Mouse (Mus musculus): ENCODE measurements at regions not wholly inside any gene's neighbourhood (a gene's known extent, or its start where the extent isn't known, plus 50 kb on each side); places are given as distances from the start of the nearest gene placed in this dataset.

DNA sequence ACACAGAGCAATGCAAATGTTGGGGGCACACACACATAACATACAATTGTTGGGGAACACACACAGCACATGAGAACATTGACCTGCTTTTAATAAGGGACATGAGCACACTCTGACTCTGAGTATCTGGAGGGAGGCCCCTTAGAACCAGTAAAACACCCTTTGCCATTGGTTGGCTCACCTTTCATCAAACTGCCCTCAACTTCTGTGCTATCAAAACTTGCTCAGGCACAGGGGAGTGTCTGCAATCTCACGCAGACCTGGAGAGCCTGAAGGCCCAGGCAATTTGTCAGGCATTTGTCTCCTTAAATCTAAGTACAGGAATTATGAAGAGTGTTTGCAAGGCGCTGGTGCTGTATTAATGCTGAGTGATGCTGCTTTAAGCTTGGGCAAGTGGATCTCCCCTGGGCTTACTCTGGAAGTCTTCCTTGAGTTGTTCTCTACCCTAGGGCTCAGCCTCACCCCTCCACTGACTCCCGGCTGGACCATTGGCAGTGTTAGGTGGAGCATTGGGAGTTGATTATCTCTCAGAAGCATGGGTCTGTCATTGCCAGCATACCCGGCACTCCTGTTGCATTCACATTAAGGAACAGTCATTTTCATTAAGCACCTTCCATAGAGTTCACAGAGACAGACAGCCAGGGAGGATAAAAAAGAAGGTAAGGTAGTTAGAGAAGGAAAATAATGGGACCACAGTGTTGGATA lies 235.7 kb upstream of the Runx1 start:
- Histone ChIP-seq H3K4me1 (ENCODE audit: insufficient read depth) (no peaks in the 10 kb centered on the region), H3K27me3 (ENCODE audit: insufficient read depth, low read length) (no peaks in the 10 kb centered on the region), H3K4me2 (ENCODE audit: low read depth, low read length) (no peak overlapping the region), H3K4me3 (ENCODE audit: low read depth, low read length) (no peak overlapping the region), H3K9me3 (ENCODE audit: low read length) (no peaks in the 10 kb centered on the region), H3K9ac (replicated peaks) (no peak overlapping the region), H3K27ac (ENCODE audit: low read depth) (no peak overlapping the region), H3K36me3 (replicated peaks; ENCODE audit: insufficient read depth, low read length) (no peaks in the 10 kb centered on the region)
- no peak for ATAC-seq
- WGBS (ENCODE audit: insufficient replicate concordance): 78% methylated on average over 4 of the region's 4 CpGs
- TF ChIP-seq CTCF (IDR thresholded peaks at IDR 0.05; ENCODE audit: low read depth) (no peak), EP300 (IDR thresholded peaks at IDR 0.05; ENCODE audit: low read depth) (no peak)
- no peak for DNase-seq

DNA sequence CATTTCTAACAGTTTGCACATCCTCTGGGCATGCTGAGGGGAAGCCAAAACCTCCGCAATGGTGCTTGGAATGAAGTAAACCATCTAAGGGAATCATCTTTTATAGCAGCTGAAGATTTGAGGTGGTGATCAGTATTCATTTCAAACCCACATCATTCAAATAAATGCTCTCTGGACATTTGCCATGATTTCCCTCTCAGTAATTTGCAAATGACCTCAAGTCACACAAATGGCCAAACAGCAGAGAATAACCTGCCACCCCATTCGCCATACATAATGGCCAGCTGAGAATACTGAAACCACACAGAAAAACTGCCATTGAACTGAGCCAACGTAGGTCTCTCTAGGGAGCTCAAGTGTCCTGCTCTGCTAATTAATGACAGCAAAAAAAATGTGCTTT lies 230.3 kb upstream of the Runx1 start:
- H3K36me3 ChIP-seq (replicated peaks; ENCODE audit: insufficient read depth, low read length): no peaks in the 10 kb centered on the region
- TF ChIP-seq CTCF (IDR thresholded peaks at IDR 0.05; ENCODE audit: low read depth) (no peak), EP300 (IDR thresholded peaks at IDR 0.05; ENCODE audit: low read depth) (no peak)
- H3K4me3 ChIP-seq (ENCODE audit: low read depth, low read length): no peak overlapping the region
- no peak overlapping the region for H3K4me2 ChIP-seq (ENCODE audit: low read depth, low read length)
- no peak overlapping the region for H3K27ac ChIP-seq (ENCODE audit: low read depth)
- H3K9me3 ChIP-seq (ENCODE audit: low read length): no peaks in the 10 kb centered on the region
- no peak for ATAC-seq
- no peaks in the 10 kb centered on the region for H3K27me3 ChIP-seq (ENCODE audit: insufficient read depth, low read length)
- H3K9ac ChIP-seq (replicated peaks): no peak overlapping the region
- WGBS (ENCODE audit: insufficient replicate concordance): 72% methylated on average over 3 of the region's 3 CpGs
- H3K4me1 ChIP-seq (ENCODE audit: insufficient read depth): no peaks in the 10 kb centered on the region
- DNase-seq: no peak

GRCm38 (mm10) chr16:93055545-93055944 lies 229.6 kb upstream of the Runx1 start:
- no peak overlapping the region for H3K4me3 ChIP-seq (ENCODE audit: low read depth, low read length)
- H3K9ac ChIP-seq (replicated peaks): no peak overlapping the region
- 70% methylated on average over 4 of the region's 4 CpGs for WGBS (ENCODE audit: insufficient replicate concordance)
- no peaks in the 10 kb centered on the region for H3K9me3 ChIP-seq (ENCODE audit: low read length)
- TF ChIP-seq CTCF (IDR thresholded peaks at IDR 0.05; ENCODE audit: low read depth) (no peak), EP300 (IDR thresholded peaks at IDR 0.05; ENCODE audit: low read depth) (no peak)
- H3K36me3 ChIP-seq (replicated peaks; ENCODE audit: insufficient read depth, low read length): no peaks in the 10 kb centered on the region
- H3K27ac ChIP-seq (ENCODE audit: low read depth): no peak overlapping the region
- H3K4me1 ChIP-seq (ENCODE audit: insufficient read depth): no peaks in the 10 kb centered on the region
- no peak overlapping the region for H3K4me2 ChIP-seq (ENCODE audit: low read depth, low read length)
- H3K27me3 ChIP-seq (ENCODE audit: insufficient read depth, low read length): no peaks in the 10 kb centered on the region
- no peak for DNase-seq
- ATAC-seq: no peak

DNA sequence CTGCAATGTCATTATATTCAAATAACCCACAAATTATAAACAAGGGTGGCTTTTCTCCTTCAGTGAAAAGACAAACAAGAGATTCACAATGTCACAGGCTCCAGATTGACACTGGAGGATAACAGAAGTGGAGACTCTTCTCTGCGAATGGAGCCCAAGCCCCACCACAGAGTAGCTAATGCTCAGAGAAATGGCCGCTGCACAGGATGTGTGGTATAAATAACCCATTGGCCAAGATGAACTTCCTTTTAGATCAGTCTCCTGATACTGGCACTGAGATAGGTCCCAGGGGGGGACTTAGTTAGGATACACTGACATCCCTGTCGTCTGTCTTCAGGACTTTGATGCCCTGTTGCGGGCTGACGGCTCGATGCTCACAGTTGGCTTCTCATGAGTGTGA lies 225.3 kb upstream of the Runx1 start:
- Histone ChIP-seq H3K9ac (replicated peaks) (no peak overlapping the region), H3K9me3 (ENCODE audit: low read length) (no peaks in the 10 kb centered on the region), H3K27me3 (ENCODE audit: insufficient read depth, low read length) (no peaks in the 10 kb centered on the region), H3K4me1 (ENCODE audit: insufficient read depth) (no peaks in the 10 kb centered on the region), H3K4me2 (ENCODE audit: low read depth, low read length) (no peak overlapping the region), H3K27ac (ENCODE audit: low read depth) (no peak overlapping the region), H3K36me3 (replicated peaks; ENCODE audit: insufficient read depth, low read length) (no peaks in the 10 kb centered on the region), H3K4me3 (ENCODE audit: low read depth, low read length) (no peak overlapping the region)
- TF ChIP-seq EP300 (IDR thresholded peaks at IDR 0.05; ENCODE audit: low read depth) (no peak), CTCF (IDR thresholded peaks at IDR 0.05; ENCODE audit: low read depth) (no peak)
- DNase-seq: no peak
- ATAC-seq: no peak
- WGBS (ENCODE audit: insufficient replicate concordance): 60% methylated on average over 6 of the region's 6 CpGs

GRCm38 (mm10) chr16:93048418-93048932 lies 222.5 kb upstream of the Runx1 start:
- Histone ChIP-seq H3K36me3 (replicated peaks; ENCODE audit: insufficient read depth, low read length) (no peaks in the 10 kb centered on the region), H3K4me2 (ENCODE audit: low read depth, low read length) (no peak overlapping the region), H3K9ac (replicated peaks) (no peak overlapping the region), H3K27ac (ENCODE audit: low read depth) (no peak overlapping the region), H3K4me1 (ENCODE audit: insufficient read depth) (no peaks in the 10 kb centered on the region), H3K27me3 (ENCODE audit: insufficient read depth, low read length) (no peaks in the 10 kb centered on the region), H3K4me3 (ENCODE audit: low read depth, low read length) (no peak overlapping the region), H3K9me3 (ENCODE audit: low read length) (no peaks in the 10 kb centered on the region)
- DNase-seq: no peak
- WGBS (ENCODE audit: insufficient replicate concordance): 75% methylated on average over 9 of the region's 9 CpGs
- TF ChIP-seq EP300 (IDR thresholded peaks at IDR 0.05; ENCODE audit: low read depth) (no peak), CTCF (IDR thresholded peaks at IDR 0.05; ENCODE audit: low read depth) (no peak)
- ATAC-seq: no peak

DNA sequence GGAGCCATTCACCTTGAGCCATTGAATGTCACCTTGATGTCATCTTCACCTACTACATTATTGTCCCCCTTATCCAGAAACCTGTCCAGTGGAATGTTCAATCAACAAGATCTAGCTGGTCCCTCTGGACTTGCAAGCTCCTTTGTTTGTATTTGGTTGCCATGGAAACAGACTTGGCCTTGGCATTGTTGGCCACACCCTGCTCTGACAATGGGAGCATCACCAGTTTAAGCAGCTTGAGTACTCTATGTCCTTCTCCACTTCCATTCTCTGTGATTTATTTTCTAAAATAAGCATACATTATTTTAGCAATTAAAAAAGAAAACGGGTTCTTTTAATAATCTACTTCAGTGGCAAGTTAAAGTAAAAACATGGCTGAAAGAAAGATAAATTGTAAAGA lies 221.6 kb upstream of the Runx1 start:
- Histone ChIP-seq H3K4me2 (ENCODE audit: low read depth, low read length) (no peak overlapping the region), H3K9ac (replicated peaks) (no peak overlapping the region), H3K4me3 (ENCODE audit: low read depth, low read length) (no peak overlapping the region), H3K27ac (ENCODE audit: low read depth) (no peak overlapping the region), H3K4me1 (ENCODE audit: insufficient read depth) (no peaks in the 10 kb centered on the region), H3K9me3 (ENCODE audit: low read length) (no peaks in the 10 kb centered on the region), H3K27me3 (ENCODE audit: insufficient read depth, low read length) (no peaks in the 10 kb centered on the region), H3K36me3 (replicated peaks; ENCODE audit: insufficient read depth, low read length) (no peaks in the 10 kb centered on the region)
- 71% methylated on average over 1 of the region's 1 CpGs for WGBS (ENCODE audit: insufficient replicate concordance)
- TF ChIP-seq CTCF (IDR thresholded peaks at IDR 0.05; ENCODE audit: low read depth) (no peak), EP300 (IDR thresholded peaks at IDR 0.05; ENCODE audit: low read depth) (no peak)
- DNase-seq (no peak), ATAC-seq (no peak)
